Mouse (Mus musculus) lung, adult 2 months (tissue): ENCODE measurements around the gene Dhx38. TPM values are rescaled to one million over a fixed set of nuclear protein-coding genes. Genes with fewer than 3 reads are reported as not detected.

Source experiments
- DNase-seq: peaks from one replicate; pipeline ENCODE4 v3.0.0; 2022
- H3K4me1 ChIP-seq: fragments of 200-500 bp; 2 replicates; pipeline ENCODE4 v1.6.1; 2011; ENCODE audit warnings: low read length; ENCODE audit not compliant: control insufficient read depth, insufficient read depth
- H3K4me3 ChIP-seq: fragments of 200-500 bp; replicated peaks from 2 replicates; pipeline ENCODE3; 2011; ENCODE audit warnings: low read depth, mild to moderate bottlenecking, control low read depth, low read length; ENCODE audit errors: extremely low read depth
- CTCF ChIP-seq: fragments of 200-500 bp; IDR thresholded peaks from 2 replicates; pipeline ENCODE4 v1.5.1; 2011; ENCODE audit warnings: mild to moderate bottlenecking, low read length, control low read depth; ENCODE audit not compliant: insufficient read depth
- POLR2A ChIP-seq: fragments of 200-500 bp; IDR thresholded peaks from 2 replicates; pipeline ENCODE4 v1.6.1; 2011; ENCODE audit warnings: low read depth, mild to moderate bottlenecking, control low read depth, low read length, borderline replicate concordance; ENCODE audit errors: extremely low read depth
- WGBS: fragments of 180-500 bp; shearing (Covaris S2); methylation state at CpG from one replicate; pipeline ENCODE4 v1.1.7; 2018; 5-methylcytosine and 5-hydroxymethylcytosine counted together
- polyA plus RNA-seq: library from polyadenylated mRNA; depleted of rRNA; stranded (reverse); fragments of >200 nt; gene quantifications from 2 replicates; pipeline ENCODE4 v1.2.3, GENCODE M21; 2012

Dhx38 gene
- polyA plus RNA-seq, 1 experiment: 23.9 TPM

DNA sequence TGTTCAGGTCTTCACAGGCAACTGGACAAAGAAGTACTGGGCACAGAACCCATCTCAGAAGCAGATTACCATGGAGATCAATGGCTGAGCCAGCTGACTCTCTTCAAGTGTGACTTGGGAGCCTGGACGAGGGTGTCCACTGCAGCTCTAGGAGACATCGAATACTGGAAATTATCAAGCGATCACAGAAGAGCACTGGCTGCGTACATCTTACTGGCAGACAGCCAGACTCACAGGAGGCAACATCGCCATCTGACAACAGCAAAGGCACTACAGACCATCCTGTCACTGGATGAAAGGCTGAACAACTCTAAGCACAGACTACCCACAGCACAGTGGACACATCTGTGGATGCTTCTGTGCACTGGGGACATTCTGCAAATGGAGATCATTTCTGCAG is 26.5 kb upstream of the Dhx38 start:
- Histone ChIP-seq H3K4me1 (no peaks in the 10 kb centered on the region; the same call in 1 of the 2 replicates), H3K4me3 (no peak overlapping the region)
- no peak for DNase-seq
- WGBS: 77% methylated on average over 5 of the region's 5 CpGs
- TF ChIP-seq CTCF (no peak), POLR2A (no peak)

DNA sequence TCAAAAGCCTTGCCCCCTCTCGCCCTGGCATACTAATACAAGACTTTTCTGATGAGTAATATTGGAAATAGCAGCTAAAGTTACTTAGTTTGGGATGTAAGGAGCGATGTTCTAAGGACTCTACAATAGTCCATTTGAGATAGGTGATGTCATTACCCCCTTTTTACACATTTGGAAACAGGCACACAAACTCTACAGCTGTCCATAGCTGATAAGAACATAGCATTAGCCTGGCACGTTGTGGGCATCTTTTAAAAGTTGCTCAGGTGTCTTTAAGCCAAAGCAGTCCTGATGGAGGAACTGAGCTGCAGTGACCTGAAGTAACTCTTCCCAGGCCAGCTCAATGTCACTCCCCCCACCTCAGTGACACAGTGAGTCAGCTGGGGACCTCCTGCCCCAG is 25.7 kb upstream of the Dhx38 start:
- 81% methylated on average over 3 of the region's 3 CpGs for WGBS
- Histone ChIP-seq H3K4me3 (no peak overlapping the region), H3K4me1 (no peaks in the 10 kb centered on the region; the same call in 1 of the 2 replicates)
- DNase-seq: no peak
- TF ChIP-seq CTCF (no peak), POLR2A (no peak)

DNA sequence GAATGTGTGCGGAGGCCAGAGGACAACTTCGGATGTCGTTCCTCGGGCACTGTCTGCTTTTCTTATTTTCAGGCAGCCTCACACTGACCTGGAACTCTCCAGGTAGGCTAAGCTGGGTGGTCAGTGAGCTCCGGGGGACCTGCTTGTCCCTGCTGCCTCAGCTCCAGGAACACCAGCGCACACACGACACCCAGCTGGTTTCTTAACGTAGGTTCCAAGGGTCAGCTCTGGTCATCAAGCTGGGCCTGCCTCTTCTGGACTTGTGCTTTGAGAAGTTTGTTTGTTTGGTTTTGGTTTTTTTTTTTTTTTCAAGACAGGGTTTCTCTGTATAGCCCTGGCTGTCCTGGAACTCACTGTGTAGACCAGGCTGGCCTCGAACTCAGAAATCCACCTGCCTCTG is 25.2 kb upstream of the Dhx38 start:
- no peak for DNase-seq
- Histone ChIP-seq H3K4me3 (no peak overlapping the region), H3K4me1 (no peaks in the 10 kb centered on the region; the same call in 1 of the 2 replicates)
- WGBS: 78% methylated on average over 9 of the region's 9 CpGs
- TF ChIP-seq CTCF (no peak), POLR2A (no peak)

- peak; percentile 75 for DNase-seq
- Histone ChIP-seq H3K4me3 (no peak overlapping the region), H3K4me1 (no peaks in the 10 kb centered on the region; the same call in 1 of the 2 replicates)
- TF ChIP-seq CTCF: no peak
- 41% methylated on average over 7 of the region's 7 CpGs for WGBS
These were observed 21.4 kb upstream of the Dhx38 start for GRCm38 (mm10) chr8:109586972-109587504.

- Histone ChIP-seq H3K4me1 (no peaks in the 10 kb centered on the region; the same call in 1 of the 2 replicates), H3K4me3 (no peak overlapping the region)
- DNase-seq: no peak
- TF ChIP-seq POLR2A (no peak), CTCF (no peak)
These were observed 20.0 kb upstream of the Dhx38 start for GRCm38 (mm10) chr8:109585652-109586051.

GRCm38 (mm10) chr8:109584830-109585229 is 19.2 kb upstream of the Dhx38 start:
- TF ChIP-seq CTCF: no peak
- no peak for TF ChIP-seq POLR2A
- 62% methylated on average over 3 of the region's 3 CpGs for WGBS
- DNase-seq: peak; percentile 20
- H3K4me3 ChIP-seq: no peak overlapping the region
- H3K4me1 ChIP-seq: no peaks in the 10 kb centered on the region; the same call in 1 of the 2 replicates

DNA sequence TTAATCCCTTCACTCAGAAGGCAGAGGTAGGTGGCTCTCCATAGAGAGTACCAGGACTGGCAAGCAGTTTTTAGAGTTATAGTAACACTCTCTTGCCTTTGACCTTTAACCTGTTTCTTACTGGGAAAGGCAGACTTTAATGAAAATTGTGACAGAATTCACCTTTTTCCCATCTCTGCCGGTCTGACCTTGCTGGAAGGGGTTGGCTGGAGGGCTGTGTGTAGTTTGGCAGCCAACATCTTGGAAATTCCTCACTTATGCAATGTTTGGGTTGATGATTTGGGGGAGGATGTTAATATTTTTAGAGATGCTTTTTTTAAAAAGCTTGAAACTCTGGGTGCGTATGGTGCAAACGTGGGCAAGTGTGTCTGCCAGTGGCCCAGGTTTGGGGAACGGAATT is 18.6 kb upstream of the Dhx38 start:
- TF ChIP-seq POLR2A (no peak), CTCF (no peak)
- Histone ChIP-seq H3K4me3 (no peak overlapping the region), H3K4me1 (no peaks in the 10 kb centered on the region; the same call in 1 of the 2 replicates)
- WGBS: 63% methylated on average over 4 of the region's 4 CpGs
- no peak for DNase-seq

- H3K4me1 ChIP-seq: no peaks in the 10 kb centered on the region
- peak; percentile 52 for DNase-seq
These were observed 13.2 kb upstream of the Dhx38 start, which contains the start of gene Hp for GRCm38 (mm10) chr8:109578900-109579301. TSS of gene Hp (minus strand) at chr8:109579172.

DNA sequence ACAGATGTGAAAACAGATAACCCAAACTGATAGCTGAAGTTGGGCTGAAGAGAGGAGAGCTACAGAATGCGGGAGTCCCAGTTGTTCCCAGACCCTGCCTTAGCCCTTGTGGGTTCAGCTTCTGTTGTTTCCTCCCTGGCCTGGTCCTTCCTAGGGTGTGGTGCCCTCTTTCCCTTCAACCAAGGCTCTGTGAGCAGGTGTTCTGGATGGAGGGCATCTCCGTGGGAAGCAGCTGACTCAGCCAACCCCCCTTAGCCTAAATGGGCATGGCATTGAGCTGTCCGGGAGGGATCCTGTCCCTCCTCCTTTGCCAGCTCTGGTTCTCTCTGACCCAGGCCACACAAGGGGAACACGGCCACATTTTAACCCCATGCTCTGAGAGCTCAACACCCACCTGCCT is 10.7 kb upstream of the Dhx38 start:
- peak overlapping the region; percentile 33 for H3K4me3 ChIP-seq
- no peak for DNase-seq
- H3K4me1 ChIP-seq: no peaks in the 10 kb centered on the region
- TF ChIP-seq POLR2A (no peak), CTCF (no peak)
- 57% methylated on average over 4 of the region's 4 CpGs for WGBS

More at GRCm38 (mm10) chr8:109578900-109579301, 13.2 kb upstream of the Dhx38 start, which contains the start of gene Hp:
- peak within 1 kb of the TSS; percentile 66 for H3K4me3 ChIP-seq
- WGBS: 38% methylated on average over 8 of the region's 8 CpGs
- TF ChIP-seq CTCF (no peak), POLR2A (peak; percentile 80; the same call in 1 of the 2 replicates)

DNA sequence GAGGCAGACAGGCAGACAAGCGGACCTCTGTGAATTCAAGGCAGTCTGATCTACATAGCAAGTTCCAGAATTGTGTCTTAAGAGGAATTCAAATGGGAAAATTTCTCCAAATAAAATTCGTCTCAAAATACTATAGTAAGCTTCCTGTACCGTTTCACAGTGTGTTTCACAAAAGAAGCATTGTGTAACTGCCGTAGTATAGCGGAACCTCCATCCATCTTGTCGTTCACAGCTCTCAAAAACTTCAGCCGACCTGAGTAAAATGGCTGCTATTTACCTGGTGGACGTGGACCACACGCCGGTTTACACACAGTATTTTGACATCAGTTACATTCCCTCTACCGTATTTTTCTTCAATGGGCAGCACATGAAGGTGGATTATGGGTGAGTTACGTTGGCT is 5.5 kb upstream of the Dhx38 start:
- Histone ChIP-seq H3K4me3 (no peak overlapping the region), H3K4me1 (no peaks in the 10 kb centered on the region)
- TF ChIP-seq POLR2A (no peak), CTCF (no peak)
- no peak for DNase-seq
- 81% methylated on average over 12 of the region's 12 CpGs for WGBS

DNA sequence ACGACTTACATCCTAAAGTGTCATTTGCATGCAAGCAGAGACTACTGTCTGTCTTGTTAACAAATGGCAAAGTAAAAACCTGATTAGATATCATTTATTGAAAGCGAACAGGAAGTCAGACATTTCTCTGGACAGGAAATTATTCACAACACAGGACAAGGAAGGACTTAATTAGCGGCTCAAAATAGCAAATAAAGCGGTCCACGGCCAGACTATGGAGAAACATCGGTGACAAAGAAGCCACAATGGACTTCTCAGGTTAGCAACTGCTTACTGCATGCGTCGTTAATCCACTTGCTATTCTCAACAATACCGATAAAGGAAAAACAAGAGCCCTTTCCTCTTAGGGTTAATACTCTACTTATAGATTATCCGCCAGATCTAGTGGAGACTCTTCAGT is 895 bp downstream of the Dhx38 start:
- DNase-seq: no peak
- WGBS: 3% methylated on average over 10 of the region's 10 CpGs
- no peaks in the 10 kb centered on the region; the same call in 1 of the 2 replicates for H3K4me1 ChIP-seq
- H3K4me3 ChIP-seq: peak overlapping the region; percentile 91
- TF ChIP-seq CTCF (no peak), POLR2A (no peak)
